ENCODE assay signal across 17 mouse cellular contexts in genomic region chr3:115468980-115469379, GRCm38 (mm10).
"Had no signal": no experiment of that assay in that cellular context is flagged by ENCODE, and none has a peak within 500 bp of the region (broad histone marks: within the 10 kb centered on the region; RNA-seq: fewer than 3 reads in every experiment).

No protein-coding gene starts in this region.

- H3K36me3 ChIP-seq: lung, embryonic 15.5 days; midbrain, embryonic 13.5 days; midbrain, embryonic 15.5 days; neural tube, embryonic 12.5 days; stomach, embryonic 15.5 days had no signal

- H3K27me3 ChIP-seq: lung, embryonic 15.5 days; megakaryocyte, embryonic 14.5 days; midbrain, embryonic 13.5 days; midbrain, embryonic 15.5 days; neural tube, embryonic 12.5 days; stomach, embryonic 15.5 days had no signal

- DNase-seq: lung, adult 2 months; lung, postnatal 14 days; lung, postnatal 36 days; right cerebral cortex, postnatal 14 days; thymus, adult 2 months; thymus, postnatal 25 days; thymus, postnatal 4 days had no signal

- H3K9me3 ChIP-seq: lung, embryonic 15.5 days; megakaryocyte, embryonic 14.5 days; midbrain, embryonic 13.5 days; neural tube, embryonic 12.5 days; stomach, embryonic 15.5 days had no signal

- H3K9ac ChIP-seq: lung, embryonic 15.5 days; midbrain, embryonic 13.5 days; midbrain, embryonic 15.5 days; neural tube, embryonic 12.5 days; stomach, embryonic 15.5 days had no signal

- ATAC-seq: lung, postnatal 0 days; midbrain, embryonic 13.5 days; midbrain, embryonic 15.5 days had no signal

- H3K4me1 ChIP-seq: lung, embryonic 15.5 days; megakaryocyte, embryonic 14.5 days; midbrain, embryonic 13.5 days; midbrain, embryonic 15.5 days; neural tube, embryonic 12.5 days; stomach, embryonic 15.5 days had no signal

- H3K4me3 ChIP-seq: lung, embryonic 15.5 days; megakaryocyte, embryonic 14.5 days; midbrain, embryonic 13.5 days; midbrain, embryonic 15.5 days; neural tube, embryonic 12.5 days; stomach, embryonic 15.5 days had no signal

- H3K4me2 ChIP-seq: lung, embryonic 15.5 days; midbrain, embryonic 11.5 days; midbrain, embryonic 13.5 days; midbrain, embryonic 15.5 days; neural tube, embryonic 12.5 days; stomach, embryonic 15.5 days had no signal

- H3K27ac ChIP-seq: lung, embryonic 15.5 days; macrophage; midbrain, embryonic 13.5 days; midbrain, embryonic 15.5 days; neural tube, embryonic 12.5 days; stomach, embryonic 15.5 days; stomach, postnatal 0 days had no signal
